Mouse (Mus musculus): ENCODE results near the gene Pdzk1ip1.
A peak's percentile ranks its signal among the peaks of the same experiment; 100 is the strongest.

The Pdzk1ip1 gene

DNA sequence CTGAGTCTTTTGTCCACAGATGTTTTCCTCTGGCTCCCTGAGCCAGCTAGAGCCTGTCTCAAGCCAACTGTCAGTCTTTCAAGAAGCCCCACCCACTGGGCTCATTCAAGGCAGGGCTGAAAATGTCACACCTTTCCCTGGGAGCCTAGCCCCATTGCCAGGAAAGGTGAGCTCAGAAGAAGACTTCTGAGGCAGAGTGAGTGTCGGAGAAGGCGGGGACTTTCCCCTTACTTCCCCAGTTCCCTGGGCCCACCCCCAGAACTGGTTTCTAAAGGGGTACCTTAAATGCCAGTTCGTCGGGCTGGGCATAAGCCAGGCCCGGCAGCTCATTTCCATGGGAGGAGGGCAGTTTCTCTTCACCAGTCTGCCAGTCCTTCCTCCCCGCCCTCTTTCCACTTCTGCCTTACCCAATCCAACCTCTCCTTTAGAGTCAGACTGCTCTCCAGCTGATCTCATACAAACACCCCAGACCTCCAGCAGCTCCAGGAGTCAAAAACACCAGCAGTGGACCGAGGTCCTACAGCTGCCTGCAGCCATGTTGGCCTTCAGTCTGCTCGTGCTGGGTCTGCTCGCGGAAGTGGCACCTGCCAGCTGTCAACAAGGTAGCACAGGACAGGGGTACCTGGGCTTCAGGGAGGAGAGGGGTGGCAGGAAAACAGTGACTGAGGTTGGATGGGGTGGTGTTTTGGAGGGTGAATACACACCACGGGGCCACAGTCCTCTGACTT is at the start of gene Pdzk1ip1:
Gene Pdzk1ip1, plus strand, starts transcription at position 98 of the 728 bp plus-strand sequence.
- DNase-seq = peak; percentile 76

DNA sequence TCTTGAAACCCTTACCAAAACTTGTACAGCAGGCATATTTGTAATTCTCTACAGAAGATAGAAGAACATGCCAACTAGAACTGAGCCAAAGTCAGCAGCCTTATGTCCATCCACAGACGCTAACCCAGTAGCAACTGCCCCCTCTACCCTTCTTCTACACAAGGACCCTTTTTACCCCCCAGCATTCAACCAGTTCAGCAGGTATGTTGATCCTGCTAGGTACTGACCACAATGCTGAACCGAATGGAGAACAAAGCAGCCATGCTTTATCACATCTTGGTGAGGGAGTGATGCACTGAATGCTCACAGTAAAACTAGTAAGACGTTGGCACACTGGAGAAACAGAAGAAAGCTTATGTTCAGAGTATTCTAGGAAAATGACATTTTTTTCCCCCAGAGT is 42.9 kb upstream of the Pdzk1ip1 start:
- no peak for DNase-seq

DNA sequence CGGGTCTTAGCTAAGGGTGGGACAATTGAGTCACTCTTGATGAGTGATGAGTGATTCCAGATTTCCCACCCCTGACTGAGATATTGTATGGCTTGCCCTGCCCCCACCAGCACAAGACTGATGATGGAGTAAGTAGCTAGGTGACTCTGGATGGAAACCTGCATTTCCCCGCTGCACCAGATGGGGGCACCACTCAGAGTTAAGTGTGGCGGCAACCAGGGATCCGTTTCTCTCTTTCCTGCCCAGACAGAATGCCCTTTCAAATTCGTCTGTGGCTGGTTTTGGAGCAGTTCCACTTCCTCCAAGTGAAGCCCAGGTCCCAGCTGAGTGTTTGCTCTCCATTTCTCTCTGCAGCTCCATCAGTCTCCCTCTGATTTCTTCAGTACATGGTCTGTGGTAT is 40.8 kb upstream of the Pdzk1ip1 start:
- peak; percentile 85 for DNase-seq

DNA sequence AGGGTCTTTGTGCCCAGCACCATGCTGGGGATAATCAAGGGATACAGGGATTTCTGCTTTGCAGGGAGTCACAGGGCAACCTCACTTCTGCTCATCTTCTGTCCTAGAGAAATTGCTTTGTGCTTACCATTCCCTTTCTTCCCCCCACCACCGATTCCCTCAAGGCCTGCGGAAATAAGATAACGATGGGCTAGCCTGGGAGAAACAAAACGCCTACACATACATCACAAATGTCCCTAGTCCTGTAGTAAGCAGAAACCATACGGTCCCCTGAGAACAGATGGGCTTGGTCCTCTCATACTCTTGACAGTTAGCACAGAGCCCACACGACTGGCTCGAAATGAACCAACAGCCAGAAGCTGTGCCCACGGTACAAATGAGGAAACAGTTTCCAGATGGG is 40.3 kb upstream of the Pdzk1ip1 start:
- DNase-seq = no peak

DNA sequence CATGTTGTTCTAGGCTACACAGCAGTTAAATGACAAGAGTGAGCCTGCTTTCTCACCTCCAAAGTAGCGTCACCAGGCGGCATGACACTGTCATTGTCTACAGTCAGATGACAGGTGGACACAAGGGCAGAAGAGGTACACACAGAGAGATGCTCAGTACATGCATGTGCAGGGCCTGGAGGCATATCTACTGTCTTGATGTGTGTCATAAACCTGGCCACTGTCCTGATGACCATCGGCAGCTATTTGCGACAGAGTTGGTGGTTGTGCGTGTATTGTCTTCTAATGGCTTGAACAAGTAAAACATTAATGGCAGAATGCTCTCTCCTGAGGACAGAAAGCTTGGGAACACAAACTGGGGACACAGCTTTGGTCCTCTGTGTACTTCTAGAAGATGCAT is 37.3 kb upstream of the Pdzk1ip1 start:
- no peak for DNase-seq

DNA sequence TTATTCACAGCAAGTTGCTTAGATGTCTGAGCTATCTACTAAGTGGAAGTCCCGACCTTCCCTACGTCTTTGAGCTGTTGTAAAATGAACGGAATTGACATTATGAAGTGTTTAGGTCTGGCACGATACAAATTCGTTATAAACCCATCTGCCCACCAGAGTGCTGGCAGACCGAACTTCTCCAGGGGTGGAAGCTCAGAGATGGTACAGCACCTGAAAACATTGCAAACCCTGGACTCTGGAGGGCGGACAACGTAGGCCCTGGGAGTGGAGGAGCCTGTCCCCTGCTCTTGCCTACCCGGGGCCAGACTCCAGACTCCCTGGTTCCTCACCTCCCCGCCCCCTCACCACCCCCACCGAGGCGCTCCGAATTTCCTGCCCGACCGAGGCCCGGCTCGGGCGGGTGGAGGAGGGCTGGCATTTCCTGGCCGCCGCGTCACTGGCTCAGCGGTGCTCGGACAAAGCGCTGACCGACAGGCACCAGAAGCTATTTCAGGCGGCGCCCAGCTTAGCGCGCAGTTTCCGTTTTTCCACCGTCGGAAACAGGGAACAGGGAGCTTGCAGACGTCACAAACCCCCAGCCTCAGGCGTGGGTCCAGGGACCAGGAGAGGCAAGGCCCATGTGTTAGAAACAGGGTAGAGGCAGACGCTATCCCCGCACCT is 36.0 kb upstream of the Pdzk1ip1 start:
- peak; percentile 87 for DNase-seq

DNA sequence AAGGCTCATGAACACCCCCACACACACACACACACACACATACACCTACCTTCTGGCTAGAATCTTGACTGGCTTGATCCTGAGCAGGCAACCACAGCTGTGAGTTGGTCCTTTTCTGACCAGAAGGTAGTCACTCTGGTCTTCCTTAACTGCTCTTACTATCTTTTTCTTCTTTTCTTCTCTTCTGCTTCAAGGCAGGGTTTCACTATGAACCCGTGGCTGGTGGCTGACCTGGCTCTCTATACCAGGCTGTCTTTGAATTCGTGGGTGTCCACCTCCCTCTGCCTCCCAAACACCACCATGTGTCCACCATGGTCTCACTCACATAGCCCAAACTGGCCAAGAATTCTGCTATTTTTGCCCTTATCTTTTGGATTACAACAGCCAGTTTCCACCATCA is 33.5 kb upstream of the Pdzk1ip1 start:
- no peak for DNase-seq

DNA sequence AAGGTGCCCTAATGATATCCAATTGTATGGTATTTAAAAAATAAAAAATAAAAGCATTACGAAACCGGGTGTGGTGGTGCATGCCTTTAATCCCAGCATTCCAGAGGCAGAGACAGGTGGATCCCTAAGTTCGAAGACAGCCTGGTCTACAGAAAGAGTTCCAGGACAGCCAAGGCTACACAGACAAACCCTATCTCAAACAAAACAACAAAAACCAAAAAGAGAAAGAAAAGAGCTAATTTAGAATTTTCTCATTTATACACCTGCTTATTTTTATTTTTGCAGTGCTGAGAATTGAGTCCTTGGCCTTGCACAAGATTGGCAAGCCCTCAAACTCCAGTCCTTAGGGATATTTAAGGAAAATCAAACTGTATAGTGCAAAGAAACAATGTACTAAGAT is 32.8 kb upstream of the Pdzk1ip1 start:
- DNase-seq = no peak

DNA sequence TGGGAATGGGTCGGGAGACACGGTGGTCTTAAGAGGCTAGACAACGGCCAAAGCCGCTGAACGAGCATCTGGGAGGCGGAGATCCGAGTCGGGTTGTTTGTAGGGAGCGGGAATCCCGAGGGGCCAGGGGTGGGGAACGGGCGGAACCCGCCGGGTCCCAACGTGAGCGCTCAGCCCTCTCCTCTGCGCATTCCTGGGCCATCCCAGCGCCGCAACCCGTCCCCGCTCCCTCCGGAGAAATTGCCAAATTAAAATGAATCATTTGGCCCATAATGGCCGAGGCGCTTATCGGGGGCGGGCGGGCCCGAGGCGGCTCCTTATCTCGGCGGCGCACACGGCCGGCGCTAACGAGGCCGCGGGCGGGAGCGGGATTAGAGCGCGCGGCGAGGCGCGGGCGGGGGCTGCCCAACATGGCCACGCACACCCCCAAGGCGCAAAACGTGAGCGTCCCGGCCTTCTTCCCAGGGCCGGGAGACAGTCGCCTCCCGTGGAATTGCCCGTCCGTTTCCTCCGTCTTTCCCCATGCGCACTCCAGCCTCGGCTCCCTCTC is 32.1 kb upstream of the Pdzk1ip1 start, which contains the start of gene Tal1:
Gene Tal1, plus strand, starts transcription at position 56 of the 550 bp plus-strand sequence.
- peak; percentile 71 for DNase-seq

DNA sequence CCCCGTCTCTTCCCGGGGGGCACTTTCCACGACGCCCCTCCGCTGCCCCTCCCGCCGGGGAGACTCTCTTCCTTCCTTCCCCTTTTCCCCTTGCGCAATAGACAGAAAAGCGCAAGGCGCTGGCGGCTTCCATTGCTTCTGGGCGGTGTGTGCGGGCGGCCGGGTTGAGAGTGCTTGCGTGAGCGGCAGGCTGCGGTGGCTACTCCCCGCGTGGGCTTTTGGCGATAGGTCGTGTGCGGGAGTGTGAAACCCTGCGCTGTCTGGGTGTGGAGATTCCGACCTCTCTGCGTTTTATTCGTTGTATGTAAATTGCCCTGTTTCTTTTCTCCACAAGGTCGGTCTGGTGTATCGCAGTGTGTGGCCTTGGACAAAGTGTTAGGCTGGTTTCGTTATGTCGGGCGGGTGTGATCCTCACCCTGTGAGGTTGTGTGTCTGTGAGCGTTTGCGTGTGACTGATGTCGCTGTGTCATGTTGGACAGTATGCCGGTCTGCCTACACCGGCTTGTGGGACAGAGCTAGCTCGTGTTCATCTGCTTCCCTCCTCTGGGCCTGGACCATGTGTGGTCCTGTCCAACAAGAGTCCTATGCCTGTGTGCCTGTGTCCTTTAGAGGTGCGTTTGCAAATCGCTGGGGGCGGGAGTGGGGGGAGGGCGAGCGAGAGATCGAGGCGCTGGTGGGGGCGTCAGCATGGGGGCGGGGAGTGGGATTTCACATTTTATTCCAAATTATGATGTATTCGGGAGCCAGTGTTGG is 31.4 kb upstream of the Pdzk1ip1 start:
- DNase-seq = peak; percentile 66

DNA sequence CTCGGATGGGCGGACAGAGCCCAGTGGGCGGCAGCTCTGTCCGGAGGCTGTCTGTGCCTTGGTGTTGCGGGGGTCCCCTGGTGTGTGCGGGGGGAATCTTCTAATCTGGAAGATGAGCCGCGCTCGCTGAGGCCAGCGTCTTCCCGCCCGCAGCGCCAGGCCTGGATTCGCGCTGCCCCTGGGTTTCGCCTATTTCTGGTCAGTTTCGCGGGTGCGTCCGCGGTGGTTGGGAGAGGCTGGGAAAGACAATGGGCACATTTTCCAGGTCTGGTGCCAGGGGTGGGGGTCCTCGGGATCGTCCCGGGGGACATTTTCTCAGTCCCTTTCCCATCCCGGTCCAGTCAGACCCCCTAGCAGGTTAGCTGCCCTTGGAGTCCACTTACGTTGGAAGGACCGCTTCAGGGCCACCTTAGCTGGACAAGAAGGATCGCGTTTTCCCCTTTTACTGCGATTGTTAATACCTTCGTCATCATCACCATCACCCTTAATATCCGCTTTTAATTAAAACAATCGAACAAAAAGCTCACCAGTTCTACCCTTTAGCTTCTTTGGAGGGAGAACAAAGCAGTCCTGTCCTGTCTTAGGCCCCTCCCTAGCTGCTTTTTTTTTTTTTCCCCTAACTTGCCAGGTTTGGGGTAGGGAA is 30.7 kb upstream of the Pdzk1ip1 start:
- DNase-seq = no peak

DNA sequence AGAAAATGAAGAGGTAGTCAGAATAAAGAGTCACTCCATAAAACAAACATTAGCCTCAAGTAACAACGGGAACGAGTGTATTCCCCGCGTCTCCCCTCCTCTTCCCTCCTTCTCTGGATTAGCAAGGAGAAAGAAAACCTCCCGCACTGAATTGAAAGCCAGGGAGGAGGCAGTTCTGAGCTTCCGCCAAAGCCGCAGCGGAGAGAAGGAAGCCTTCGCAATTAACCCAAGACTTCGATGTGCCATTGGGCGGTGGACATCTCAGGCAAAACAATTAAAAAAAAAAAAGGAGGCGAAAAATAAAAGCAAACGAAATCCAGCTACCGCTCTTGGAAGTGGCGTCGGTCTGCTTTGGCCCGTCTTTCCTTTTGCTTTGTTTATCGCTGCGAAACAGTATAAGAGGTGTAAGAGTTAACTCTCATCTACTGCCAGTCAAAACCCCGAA is 30.2 kb upstream of the Pdzk1ip1 start:
- peak; percentile 46 for DNase-seq

DNA sequence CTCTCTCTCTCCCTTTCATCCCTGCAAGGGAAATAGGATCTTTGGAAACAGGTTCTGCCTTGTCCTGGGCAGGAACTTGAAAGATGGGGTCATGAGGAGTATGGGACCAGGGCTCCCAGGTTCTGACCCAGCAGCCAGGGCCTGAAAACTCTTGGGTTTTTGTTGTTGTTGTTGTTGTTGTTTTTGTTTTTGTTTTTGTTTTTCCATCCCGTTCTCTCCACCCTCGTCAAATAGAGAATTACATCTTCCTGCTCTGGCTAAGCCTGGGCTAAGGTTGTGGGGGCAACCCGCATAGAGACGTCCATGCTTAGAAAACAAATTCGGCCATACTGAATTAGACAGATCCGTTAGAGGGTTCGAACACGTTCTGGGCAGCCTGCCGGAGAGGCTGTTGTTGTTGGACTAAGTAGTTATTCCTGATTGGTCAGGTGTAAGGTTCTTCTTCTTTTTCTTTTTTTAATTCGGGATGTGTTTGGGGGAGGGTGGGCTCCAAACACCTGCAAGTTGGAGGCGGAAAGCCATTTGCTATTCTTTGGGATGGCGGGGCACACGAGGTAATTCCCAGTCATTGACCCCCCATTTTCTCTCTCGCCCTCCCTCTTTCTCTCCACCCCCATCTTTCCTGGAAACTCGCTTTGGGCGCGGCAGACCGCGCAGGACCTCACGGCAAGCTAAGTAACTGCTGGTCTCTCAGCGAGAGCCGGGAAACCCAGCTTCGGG is 29.5 kb upstream of the Pdzk1ip1 start:
- DNase-seq = peak; percentile 28

DNA sequence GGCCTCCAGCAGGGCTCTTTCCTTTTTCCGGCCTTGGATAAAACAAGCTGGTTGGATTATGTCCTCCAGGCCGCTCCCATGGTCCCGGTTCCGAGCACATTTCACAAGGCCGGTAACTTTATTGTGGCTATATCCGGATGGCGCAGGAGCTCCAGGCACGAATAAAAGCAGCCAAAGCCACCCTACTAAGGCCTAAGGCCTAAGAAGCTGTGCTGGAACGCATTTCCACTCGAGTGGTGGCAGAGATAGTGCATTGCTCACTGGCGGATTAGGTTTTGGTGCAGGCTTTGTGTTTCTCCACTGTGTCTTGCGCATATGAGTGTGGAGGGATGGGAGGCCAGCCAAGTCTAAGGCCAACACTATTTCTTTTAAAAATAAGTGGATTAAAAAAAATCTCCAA is 28.6 kb upstream of the Pdzk1ip1 start:
- DNase-seq = peak; percentile 46

DNA sequence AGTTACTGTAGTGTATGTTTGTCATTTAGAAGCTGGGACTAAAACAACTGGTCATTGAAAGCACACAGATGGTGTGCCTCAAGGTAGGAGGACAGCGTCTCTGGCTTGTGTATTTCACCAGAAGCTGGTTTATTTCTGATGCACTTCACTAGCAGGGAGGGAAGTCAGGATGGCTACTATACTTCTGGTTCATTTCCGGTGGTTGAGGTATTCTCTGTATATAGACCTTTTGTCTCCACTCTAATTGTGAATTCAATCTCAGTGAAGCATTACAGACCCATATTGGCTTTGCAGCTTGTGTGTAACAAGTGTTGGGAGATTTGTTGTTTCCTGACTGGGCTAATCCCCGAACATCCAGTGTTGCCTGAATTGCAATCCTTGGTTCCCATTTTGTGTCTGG is 27.8 kb upstream of the Pdzk1ip1 start:
- no peak for DNase-seq

DNA sequence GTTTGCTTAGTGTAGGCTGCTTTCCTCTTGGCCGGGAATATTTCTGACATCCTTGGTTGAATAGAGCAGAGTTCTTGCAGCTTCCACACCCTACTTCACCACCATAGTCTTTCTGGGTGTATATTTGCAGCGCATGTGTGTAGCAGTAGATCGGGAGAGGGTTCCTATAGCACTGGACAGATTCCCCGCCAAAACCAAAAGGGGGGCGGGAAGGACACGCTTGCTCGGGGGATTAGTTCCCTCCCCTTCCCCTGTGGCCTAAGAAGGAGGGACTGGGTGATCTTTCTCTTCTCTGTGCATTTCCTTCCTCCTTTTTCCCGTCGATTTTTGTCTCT is 26.0 kb upstream of the Pdzk1ip1 start:
- DNase-seq = no peak

DNA sequence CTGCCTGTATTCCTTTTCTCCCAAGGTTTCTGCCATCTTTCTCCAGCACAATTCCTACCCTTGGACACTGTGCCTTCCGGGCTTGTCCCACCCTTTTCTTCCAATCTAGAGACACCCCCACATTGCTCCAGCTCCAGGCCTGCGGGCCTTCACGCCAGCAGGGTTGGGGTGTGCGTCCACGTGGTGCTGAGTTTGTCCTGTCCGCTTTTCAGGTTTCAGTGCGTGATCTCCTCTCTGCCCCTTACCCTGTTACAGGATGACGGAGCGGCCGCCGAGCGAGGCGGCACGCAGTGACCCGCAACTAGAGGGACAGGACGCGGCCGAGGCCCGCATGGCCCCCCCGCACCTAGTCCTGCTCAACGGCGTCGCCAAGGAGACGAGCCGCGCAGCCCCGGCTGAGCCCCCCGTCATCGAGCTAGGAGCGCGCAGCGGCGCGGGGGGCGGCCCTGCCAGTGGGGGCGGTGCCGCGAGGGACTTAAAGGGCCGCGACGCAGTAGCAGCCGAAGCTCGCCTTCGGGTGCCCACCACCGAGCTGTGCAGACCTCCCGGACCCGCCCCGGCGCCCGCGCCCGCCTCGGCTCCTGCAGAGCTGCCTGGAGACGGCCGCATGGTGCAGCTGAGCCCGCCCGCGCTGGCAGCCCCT is 25.5 kb upstream of the Pdzk1ip1 start:
- peak; percentile 70 for DNase-seq

DNA sequence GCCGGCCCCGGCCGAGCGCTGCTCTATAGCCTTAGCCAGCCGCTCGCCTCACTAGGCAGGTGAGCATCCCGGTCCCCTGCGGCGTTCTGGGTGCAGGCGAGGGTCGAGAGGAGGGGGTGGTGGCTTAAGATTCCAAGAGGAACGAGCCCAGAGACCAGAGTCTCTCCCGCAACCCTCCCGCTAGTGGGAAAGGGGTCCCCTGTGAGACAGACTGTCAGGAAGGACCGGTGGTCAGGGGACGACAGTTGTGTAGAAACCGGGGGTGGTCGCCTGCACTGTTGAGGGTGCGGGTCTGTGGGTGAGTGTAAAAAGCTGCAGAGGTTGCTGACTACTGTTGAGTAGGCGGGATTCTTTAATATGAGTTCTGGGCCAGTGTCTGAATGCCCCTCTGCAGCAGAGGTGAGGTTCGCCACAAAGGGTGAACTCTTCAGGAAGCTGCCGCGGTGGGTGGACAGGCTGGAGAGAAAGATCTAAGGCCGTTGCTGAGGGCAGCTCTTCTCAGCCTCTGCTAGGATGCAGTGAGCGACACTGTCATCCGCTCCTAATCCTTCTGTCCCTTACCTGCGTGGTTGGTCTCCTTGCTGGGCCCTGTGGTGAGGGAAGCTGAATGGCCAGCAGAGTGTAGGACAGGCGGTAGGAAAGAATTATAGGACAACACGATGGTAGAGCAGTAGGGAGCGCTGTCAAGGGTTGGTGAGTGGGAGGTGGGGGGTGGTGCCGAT is 24.8 kb upstream of the Pdzk1ip1 start:
- no peak for DNase-seq

DNA sequence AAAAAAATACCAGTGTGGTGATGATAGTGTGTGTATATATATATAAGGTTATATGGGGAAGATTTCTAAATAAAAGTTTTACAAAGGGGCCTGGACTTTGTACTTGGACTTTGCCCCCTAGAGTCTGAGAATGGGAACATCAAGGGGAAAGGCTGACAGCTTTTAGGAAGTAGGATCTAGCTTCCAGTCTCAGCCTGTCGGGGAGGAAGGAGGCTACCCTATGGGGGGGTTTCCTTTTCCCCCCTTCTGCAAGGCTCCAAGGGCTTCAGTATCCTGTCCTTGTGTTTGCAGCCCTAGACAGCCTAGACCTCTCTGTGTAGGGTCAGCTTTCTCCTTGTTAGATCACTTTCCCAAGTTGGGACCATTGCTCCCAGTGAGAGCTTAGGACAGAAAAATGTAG is 16.8 kb upstream of the Pdzk1ip1 start:
- no peak for DNase-seq

DNA sequence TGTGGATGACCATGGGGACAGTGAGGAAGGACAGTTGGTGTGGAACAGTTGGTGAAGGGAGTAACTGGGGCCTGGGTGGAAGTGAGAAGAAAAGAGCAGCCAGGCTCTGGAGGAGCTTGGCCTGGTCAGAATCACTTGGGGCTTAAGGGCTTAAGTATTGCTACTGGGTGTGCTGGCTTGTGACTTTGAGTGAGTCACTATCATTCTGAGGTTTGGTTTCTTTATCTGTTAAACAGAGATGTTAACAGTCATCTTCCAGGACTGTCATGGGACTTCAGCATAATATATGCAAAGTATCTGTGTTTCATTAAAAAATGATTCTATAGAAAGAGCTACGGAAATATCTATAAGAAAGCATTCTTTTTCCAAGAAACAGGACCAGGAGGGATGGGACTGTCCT is 13.7 kb upstream of the Pdzk1ip1 start:
- no peak for DNase-seq
